ENCODE assay signal across 8 mouse cellular contexts in the genomic region with DNA sequence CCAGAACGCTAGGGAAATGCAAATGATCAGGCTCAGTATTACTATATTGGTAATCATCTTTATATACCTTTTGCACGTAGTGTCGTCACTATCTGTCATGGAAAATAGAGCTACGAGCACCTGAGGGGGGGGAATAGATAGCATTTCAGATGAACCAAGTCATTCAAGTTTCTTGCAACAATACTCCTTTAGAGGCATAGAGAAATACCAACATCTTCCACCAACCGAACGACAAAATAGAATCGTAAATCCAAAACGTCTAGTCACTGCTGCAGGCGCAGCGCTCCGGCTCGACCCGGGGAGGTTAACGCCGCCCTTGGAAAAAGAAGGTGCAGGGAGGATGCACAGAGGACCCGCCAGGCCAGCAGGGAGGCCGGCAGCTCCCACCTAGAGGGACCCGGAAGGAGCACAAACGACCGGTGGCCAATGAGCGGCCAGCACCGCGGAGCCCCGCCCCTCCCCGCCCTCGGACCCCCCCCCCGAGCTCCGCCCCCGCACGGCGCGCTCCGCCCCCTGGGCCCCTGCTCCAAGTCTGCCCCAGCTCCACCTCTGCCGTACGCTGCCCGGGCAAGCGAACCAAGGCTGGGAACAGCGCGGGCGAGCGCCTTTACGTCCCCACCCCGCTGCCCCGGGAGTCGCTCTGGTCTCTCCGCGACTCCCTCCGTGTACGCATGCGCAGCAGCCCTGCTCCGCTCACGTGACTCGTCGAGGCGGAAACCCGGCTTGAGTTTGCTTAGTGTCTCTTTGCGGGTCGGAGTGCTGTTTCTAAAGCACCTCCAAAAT. TPM values are rescaled to one million over a fixed set of nuclear protein-coding genes. Genes with fewer than 3 reads are reported as not detected.
DNase-seq lines count a peak whose midpoint lies in the region; ATAC-seq and TF ChIP-seq lines count a peak whose summit lies in the region.

Gene Tmem19, minus strand, starts transcription at position 662 of the 783 bp plus-strand sequence.

- WGBS in forebrain, embryonic 10.5 days: under 1% methylated on average over 58 of the region's 58 CpGs
- WGBS in heart, embryonic 15.5 days: under 1% methylated on average over 54 of the region's 58 CpGs
- under 1% methylated on average over 56 of the region's 58 CpGs for WGBS in liver, embryonic 14.5 days (ENCODE audit: insufficient replicate concordance)
- under 1% methylated on average over 43 of the region's 58 CpGs for WGBS in neural tube, embryonic 11.5 days
- under 1% methylated on average over 45 of the region's 58 CpGs for WGBS in stomach, postnatal 0 days

- peak within 1 kb of the TSS; percentile 73 for H3K4me2 ChIP-seq in heart, embryonic 15.5 days
- H3K4me2 ChIP-seq in liver, embryonic 14.5 days (ENCODE audit: low read depth): peak within 1 kb of the TSS; percentile 98
- peak within 1 kb of the TSS; percentile 83 for H3K4me2 ChIP-seq in neural tube, embryonic 11.5 days (ENCODE audit: low read depth)
- peak within 1 kb of the TSS; percentile 54 for H3K4me2 ChIP-seq in stomach, postnatal 0 days (replicated peaks; ENCODE audit: low read depth)

- peak within 1 kb of the TSS; percentile 59 for H3K9ac ChIP-seq in heart, embryonic 15.5 days
- H3K9ac ChIP-seq in liver, embryonic 14.5 days (replicated peaks): peak within 1 kb of the TSS; percentile 87
- H3K9ac ChIP-seq in neural tube, embryonic 11.5 days (ENCODE audit: low read length): peak within 1 kb of the TSS; percentile 54
- H3K9ac ChIP-seq in stomach, postnatal 0 days (ENCODE audit: low read length): peak within 1 kb of the TSS; percentile 67

- peak within 1 kb of the TSS; percentile 92 for H3K27ac ChIP-seq in forebrain, embryonic 10.5 days
- H3K27ac ChIP-seq in heart, embryonic 15.5 days: peak within 1 kb of the TSS; percentile 97
- peak within 1 kb of the TSS; percentile 98 for H3K27ac ChIP-seq in liver, embryonic 14.5 days
- peak within 1 kb of the TSS; percentile 90 for H3K27ac ChIP-seq in neural tube, embryonic 11.5 days (ENCODE audit: low read depth, low read length)
- peak within 1 kb of the TSS; percentile 93 for H3K27ac ChIP-seq in stomach, postnatal 0 days (replicated peaks)

- no peaks in the 10 kb centered on the region for H3K27me3 ChIP-seq in forebrain, embryonic 10.5 days (ENCODE audit: poor library complexity, severe bottlenecking)
- H3K27me3 ChIP-seq in heart, embryonic 15.5 days: no peaks in the 10 kb centered on the region
- H3K27me3 ChIP-seq in liver, embryonic 14.5 days (ENCODE audit: control insufficient read depth, insufficient read depth, low read length): no peaks in the 10 kb centered on the region
- H3K27me3 ChIP-seq in neural tube, embryonic 11.5 days (ENCODE audit: control insufficient read depth, insufficient read depth, low read length): no peaks in the 10 kb centered on the region
- no peaks in the 10 kb centered on the region for H3K27me3 ChIP-seq in stomach, postnatal 0 days (ENCODE audit: control insufficient read depth, insufficient read depth, low read length)

- no peaks in the 10 kb centered on the region for H3K9me3 ChIP-seq in forebrain, embryonic 10.5 days
- H3K9me3 ChIP-seq in heart, embryonic 15.5 days (replicated peaks): no peaks in the 10 kb centered on the region
- no peaks in the 10 kb centered on the region for H3K9me3 ChIP-seq in liver, embryonic 14.5 days (ENCODE audit: control insufficient read depth, low read length)
- no peaks in the 10 kb centered on the region for H3K9me3 ChIP-seq in neural tube, embryonic 11.5 days (ENCODE audit: control insufficient read depth, low read length)
- no peaks in the 10 kb centered on the region for H3K9me3 ChIP-seq in stomach, postnatal 0 days (ENCODE audit: control insufficient read depth, low read length)

- DNase-seq in c-Kit-negative CD71-positive TER-119-positive erythroid progenitor cells, embryonic 14.5 days (ENCODE audit: low read depth, low spot score): peak; percentile 96
- DNase-seq in forebrain, embryonic 10.5 days (ENCODE audit: extremely low spot score, low spot score): peak; percentile 95
- peak; percentile 97 to 99 for DNase-seq in kidney, postnatal 25 days
- DNase-seq in liver, embryonic 14.5 days (ENCODE audit: low read depth in 3 of 3, low spot score in 3 of 3): peak; percentile 92 to 96 (median 93)
- peak; percentile 96 for DNase-seq in neural tube, embryonic 11.5 days (ENCODE audit: low spot score)
- peak; percentile 98 for DNase-seq in stomach, postnatal 0 days (ENCODE audit: low spot score)

- TF ChIP-seq CTCF in liver, embryonic 14.5 days (IDR thresholded peaks at IDR 0.05; ENCODE audit: low read depth): 0 out of 2 replicates have a peak, but pooled peaks have one; percentile 23
- no peak for TF ChIP-seq CTCF in stomach, postnatal 0 days (IDR thresholded peaks at IDR 0.05; ENCODE audit: low read depth)

- peaks cover 4% of the 10 kb centered on the region for H3K36me3 ChIP-seq in forebrain, embryonic 10.5 days (replicated peaks)
- peaks cover 4% of the 10 kb centered on the region; the same call in 1 of the 2 replicates for H3K36me3 ChIP-seq in heart, embryonic 15.5 days
- no peaks in the 10 kb centered on the region for H3K36me3 ChIP-seq in liver, embryonic 14.5 days (replicated peaks; ENCODE audit: control insufficient read depth, insufficient read depth, low read depth)
- H3K36me3 ChIP-seq in neural tube, embryonic 11.5 days (ENCODE audit: control insufficient read depth, insufficient read depth, low read length): no peaks in the 10 kb centered on the region
- H3K36me3 ChIP-seq in stomach, postnatal 0 days (ENCODE audit: control insufficient read depth, insufficient read depth, low read length): no peaks in the 10 kb centered on the region

- H3K4me1 ChIP-seq in forebrain, embryonic 10.5 days: peaks cover 16% of the 10 kb centered on the region
- H3K4me1 ChIP-seq in heart, embryonic 15.5 days (replicated peaks): peaks cover 15% of the 10 kb centered on the region
- H3K4me1 ChIP-seq in liver, embryonic 14.5 days (replicated peaks; ENCODE audit: control insufficient read depth in 2 of 2, insufficient read depth in 2 of 2, low read length in 1 of 2): peaks cover 10 to 12% of the 10 kb centered on the region in 2 experiments
- 0 out of 2 replicates have a peak, but pooled peaks cover 4% of the 10 kb centered on the region for H3K4me1 ChIP-seq in neural tube, embryonic 11.5 days (ENCODE audit: control insufficient read depth, insufficient read depth, low read length)
- H3K4me1 ChIP-seq in stomach, postnatal 0 days (replicated peaks; ENCODE audit: control insufficient read depth, insufficient read depth): peaks cover 5% of the 10 kb centered on the region; the same call in 1 of the 2 replicates

- peak; percentile 75 for ATAC-seq in CD4-positive, CD25-positive, alpha-beta regulatory T cell, adult 4 months
- peak; percentile 99 for ATAC-seq in heart, embryonic 15.5 days (replicated peaks; ENCODE audit: insufficient number of reproducible peaks, insufficient read depth, low FRiP score, low read depth)
- ATAC-seq in liver, embryonic 14.5 days (ENCODE audit: insufficient read depth): peak; percentile 99
- peak; percentile 99 for ATAC-seq in neural tube, embryonic 11.5 days (ENCODE audit: insufficient read depth, low FRiP score, low TSS enrichment)
- peak; percentile 99 for ATAC-seq in stomach, postnatal 0 days (ENCODE audit: low FRiP score, low TSS enrichment)

- peak within 1 kb of the TSS; percentile 67 for H3K4me3 ChIP-seq in forebrain, embryonic 10.5 days
- peak within 1 kb of the TSS; percentile 71 for H3K4me3 ChIP-seq in heart, embryonic 15.5 days
- peak within 1 kb of the TSS; percentile 69 to 72 for H3K4me3 ChIP-seq in liver, embryonic 14.5 days (ENCODE audit: insufficient read depth in 1 of 2, low read depth in 2 of 2, low read length in 2 of 2)
- peak within 1 kb of the TSS; percentile 50 for H3K4me3 ChIP-seq in neural tube, embryonic 11.5 days (ENCODE audit: low read depth, low read length)
- peak within 1 kb of the TSS; percentile 62 for H3K4me3 ChIP-seq in stomach, postnatal 0 days (ENCODE audit: low read depth, low read length)

- no peak for TF ChIP-seq EP300 in liver, embryonic 14.5 days (IDR thresholded peaks at IDR 0.05; ENCODE audit: low read depth)
- no peak for TF ChIP-seq EP300 in stomach, postnatal 0 days (optimal IDR thresholded peaks at IDR 0.05)

RNA-seq across cellular contexts. Expression of gene Tmem19, which starts in this region (rescaled TPM):
- polyA plus RNA-seq in CD4-positive, CD25-positive, alpha-beta regulatory T cell, adult 4 months (2017; shearing (Covaris generic)): 10 to 100 TPM; 50.9 to 54.8 TPM
- polyA plus RNA-seq in forebrain, embryonic 10.5 days (2016; fragmentation: Nextera tagmentation; extraction: Ambion mirVana): 27.3 and 30.1 TPM in 2 replicates
- polyA plus RNA-seq in heart, embryonic 15.5 days (2015; fragmentation: Nextera tagmentation; extraction: Ambion mirVana): 18.0 and 20.9 TPM in 2 replicates
- polyA plus RNA-seq in liver, embryonic 14.5 days (2012; rRNA removed): 3.6 and 5.5 TPM in 2 replicates
- polyA plus RNA-seq in liver, embryonic 14.5 days (2014; fragmentation: Nextera tagmentation; extraction: Ambion mirVana): 11.3 and 11.7 TPM in 2 replicates
- polyA plus RNA-seq in neural tube, embryonic 11.5 days (2014; fragmentation: Nextera tagmentation; extraction: Ambion mirVana): 36.7 and 39.7 TPM in 2 replicates
- polyA plus RNA-seq in stomach, postnatal 0 days (2015; fragmentation: Nextera tagmentation; extraction: Ambion mirVana): 26.3 and 29.5 TPM in 2 replicates

Comparison
In these comparisons a context has a peak if more than half of its experiments do, and no peak if none do; other contexts are left out.
1. Peak in every context shown above with its lines: DNase-seq, ATAC-seq, H3K4me3 ChIP-seq and H3K27ac ChIP-seq.